Mouse (Mus musculus): ENCODE measurements around the gene Pabpn1l. TPM values are rescaled to one million over a fixed set of nuclear protein-coding genes. Genes with fewer than 3 reads are reported as not detected.
"Not testable (repeated sequence)": the region's sequence is repeated elsewhere in the genome, so short reads cannot be mapped to it uniquely, and the experiment has no call there.

Pabpn1l gene
- polyA plus RNA-seq, 1 experiment from 2014 or later, result not detected

GRCm38 (mm10) chr8:122642071-122642470 is 19.5 kb upstream of the Pabpn1l start:
- H3K4me1 ChIP-seq (replicated peaks), result peaks cover 48% of the 10 kb centered on the region
- no peak overlapping the region for H3K4me3 ChIP-seq (replicated peaks)
- H3K9ac ChIP-seq, result no peak overlapping the region
- no peak overlapping the region for H3K27ac ChIP-seq
- ATAC-seq, result no peak
- no peaks in the 10 kb centered on the region for H3K9me3 ChIP-seq
- no peak overlapping the region for H3K4me2 ChIP-seq (replicated peaks)
- H3K36me3 ChIP-seq, result no peaks in the 10 kb centered on the region
- no peaks in the 10 kb centered on the region for H3K27me3 ChIP-seq (replicated peaks)
- WGBS, result 51% methylated on average over 9 of the region's 9 CpGs

DNA sequence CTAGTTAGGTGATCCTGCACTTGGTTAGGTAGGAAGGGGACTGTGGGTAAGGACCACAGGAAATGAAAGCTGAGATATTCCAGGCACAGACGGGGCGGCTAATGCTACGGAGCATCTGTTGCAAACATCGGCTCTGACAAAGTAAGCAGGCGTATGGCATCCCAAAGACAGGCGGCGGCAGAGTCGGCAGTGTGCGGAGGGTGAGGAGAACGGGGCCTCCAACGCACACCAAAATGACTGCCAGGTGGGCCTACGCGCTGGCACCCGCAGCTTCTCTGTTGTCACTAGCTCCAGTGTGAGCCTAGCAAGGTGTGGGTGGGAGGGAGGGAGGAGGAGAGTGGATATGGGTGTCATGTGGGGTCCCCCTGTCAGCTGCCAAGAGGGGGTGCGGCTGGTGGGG is 18.9 kb upstream of the Pabpn1l start:
- Histone ChIP-seq H3K9ac (no peak overlapping the region), H3K9me3 (no peaks in the 10 kb centered on the region), H3K4me1 (replicated peaks) (peaks cover 55% of the 10 kb centered on the region), H3K4me2 (replicated peaks) (no peak overlapping the region), H3K4me3 (replicated peaks) (no peak overlapping the region), H3K36me3 (no peaks in the 10 kb centered on the region), H3K27me3 (replicated peaks) (no peaks in the 10 kb centered on the region), H3K27ac (no peak overlapping the region)
- no peak for ATAC-seq
- 68% methylated on average over 15 of the region's 15 CpGs for WGBS

DNA sequence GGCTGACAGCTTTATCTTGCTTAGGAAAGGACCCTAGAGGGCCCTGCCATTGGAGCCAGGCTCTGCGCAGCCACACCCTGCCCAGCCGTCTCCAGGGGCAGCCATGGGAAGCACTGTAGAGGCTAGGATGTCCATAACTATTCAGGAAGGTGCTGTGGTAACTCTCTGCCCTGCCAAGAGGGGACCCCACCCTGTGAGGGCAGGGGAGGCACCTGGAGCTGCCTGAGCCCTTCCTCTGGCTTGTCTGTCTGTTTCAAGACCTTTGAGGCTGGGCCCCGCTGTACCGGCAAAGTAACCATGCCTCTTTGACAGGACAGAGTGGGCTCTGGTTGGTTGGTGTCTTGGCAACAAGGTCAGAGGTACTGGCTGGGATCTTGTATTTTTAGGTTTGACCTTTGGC is 18.3 kb upstream of the Pabpn1l start:
- Histone ChIP-seq H3K4me1 (replicated peaks) (peaks cover 57% of the 10 kb centered on the region), H3K4me3 (replicated peaks) (no peak overlapping the region), H3K27me3 (replicated peaks) (no peaks in the 10 kb centered on the region), H3K9me3 (no peaks in the 10 kb centered on the region), H3K4me2 (replicated peaks) (no peak overlapping the region), H3K9ac (no peak overlapping the region), H3K36me3 (no peaks in the 10 kb centered on the region), H3K27ac (no peak overlapping the region)
- no peak for ATAC-seq
- 81% methylated on average over 4 of the region's 4 CpGs for WGBS

DNA sequence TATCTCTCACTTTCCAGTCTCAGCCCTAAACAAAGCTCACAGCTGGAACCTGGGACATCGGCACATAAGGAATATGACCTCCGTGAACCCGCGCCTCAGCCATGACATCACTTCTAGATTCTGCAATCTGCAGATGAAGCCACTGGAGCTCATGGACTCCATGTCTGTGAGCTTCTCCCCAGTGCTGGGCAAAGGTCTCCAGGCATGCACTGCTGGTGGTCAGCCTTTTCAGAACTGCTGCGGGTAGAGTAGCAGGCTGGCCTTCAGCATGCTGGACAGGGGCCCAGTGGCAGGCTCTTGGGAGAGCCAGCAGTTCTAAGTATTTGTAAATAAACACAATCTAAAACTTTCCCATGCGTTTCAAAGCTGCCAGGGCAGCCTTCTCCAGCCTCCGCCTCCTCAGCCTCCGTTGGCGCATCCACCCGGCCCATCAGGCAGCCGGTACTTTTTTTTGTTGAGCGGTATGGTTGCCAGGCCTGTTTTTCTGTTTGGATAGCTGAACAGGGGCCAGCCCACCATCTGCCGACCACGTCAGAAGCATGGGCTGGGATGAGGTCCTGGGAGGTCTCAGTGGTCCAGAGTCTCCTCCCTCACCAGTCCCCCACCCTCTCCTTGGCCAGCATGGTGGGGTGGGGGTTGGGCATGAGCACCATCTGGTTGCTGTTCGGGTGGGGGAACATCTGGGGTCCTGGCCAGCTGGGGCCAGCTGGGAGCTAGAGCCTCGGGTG is 17.1 kb upstream of the Pabpn1l start:
- Histone ChIP-seq H3K9me3 (no peaks in the 10 kb centered on the region), H3K27me3 (replicated peaks) (no peaks in the 10 kb centered on the region), H3K36me3 (no peaks in the 10 kb centered on the region), H3K4me3 (replicated peaks) (no peak overlapping the region), H3K4me1 (replicated peaks) (peaks cover 57% of the 10 kb centered on the region), H3K9ac (no peak overlapping the region), H3K4me2 (replicated peaks) (peak overlapping the region; percentile 22), H3K27ac (peak overlapping the region; percentile 51; the same call in 1 of the 2 replicates)
- WGBS, result 33% methylated on average over 16 of the region's 16 CpGs
- ATAC-seq, result peak; percentile 9; the same call in 1 of the 2 replicates

DNA sequence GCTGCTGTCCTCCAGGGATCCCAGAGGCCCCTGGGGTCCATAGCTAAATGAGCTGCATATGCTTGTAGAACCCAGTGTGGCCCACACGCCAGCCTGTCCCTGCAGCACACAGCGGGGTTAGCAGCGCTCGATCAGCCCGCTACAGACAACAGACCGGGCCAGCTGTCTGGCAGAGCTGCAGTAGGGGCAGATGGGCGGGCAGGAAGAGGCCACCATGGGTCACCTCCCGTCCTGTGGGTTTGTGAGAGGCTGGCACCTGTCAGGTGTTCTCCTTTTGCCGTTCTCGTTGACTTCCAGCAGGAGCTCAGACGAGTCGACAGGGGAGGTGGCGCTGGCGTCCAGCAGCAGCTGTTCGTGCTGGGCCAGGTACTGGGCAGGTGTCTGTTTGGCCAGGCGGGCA is 16.1 kb upstream of the Pabpn1l start:
- no peak overlapping the region for H3K4me3 ChIP-seq (replicated peaks)
- no peak for ATAC-seq
- H3K4me1 ChIP-seq (replicated peaks), result peaks cover 57% of the 10 kb centered on the region
- WGBS, result 69% methylated on average over 16 of the region's 16 CpGs
- no peaks in the 10 kb centered on the region for H3K9me3 ChIP-seq
- H3K4me2 ChIP-seq (replicated peaks), result no peak overlapping the region
- peak overlapping the region; percentile 51; the same call in 1 of the 2 replicates for H3K27ac ChIP-seq
- no peaks in the 10 kb centered on the region for H3K27me3 ChIP-seq (replicated peaks)
- H3K9ac ChIP-seq, result no peak overlapping the region
- no peaks in the 10 kb centered on the region for H3K36me3 ChIP-seq

DNA sequence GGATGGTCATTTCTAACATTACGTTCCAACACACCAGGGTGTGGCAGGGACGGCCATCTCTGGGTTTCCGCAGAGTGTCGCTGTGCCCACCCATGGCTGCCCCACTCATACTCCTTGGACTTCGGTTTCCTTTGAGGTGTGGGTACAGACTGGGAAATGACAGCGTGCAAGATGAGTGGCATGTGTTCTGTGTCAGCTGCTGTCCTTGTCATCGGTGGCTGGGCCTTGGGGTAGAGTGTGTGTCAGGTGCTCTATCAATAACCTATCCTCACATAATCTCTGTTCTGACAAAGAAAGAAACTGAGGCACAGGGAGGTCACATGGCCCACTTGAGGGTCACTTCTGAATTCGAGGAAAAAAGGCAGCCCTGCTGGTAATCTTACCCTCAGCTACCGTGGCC is 14.7 kb upstream of the Pabpn1l start:
- H3K4me1 ChIP-seq (replicated peaks), result peaks cover 56% of the 10 kb centered on the region
- no peak for ATAC-seq
- H3K9ac ChIP-seq, result no peak overlapping the region
- no peak overlapping the region for H3K4me2 ChIP-seq (replicated peaks)
- WGBS, result 79% methylated on average over 9 of the region's 9 CpGs
- no peak overlapping the region for H3K27ac ChIP-seq
- H3K9me3 ChIP-seq, result no peaks in the 10 kb centered on the region
- H3K36me3 ChIP-seq, result no peaks in the 10 kb centered on the region
- H3K27me3 ChIP-seq (replicated peaks), result no peaks in the 10 kb centered on the region
- H3K4me3 ChIP-seq (replicated peaks), result no peak overlapping the region

DNA sequence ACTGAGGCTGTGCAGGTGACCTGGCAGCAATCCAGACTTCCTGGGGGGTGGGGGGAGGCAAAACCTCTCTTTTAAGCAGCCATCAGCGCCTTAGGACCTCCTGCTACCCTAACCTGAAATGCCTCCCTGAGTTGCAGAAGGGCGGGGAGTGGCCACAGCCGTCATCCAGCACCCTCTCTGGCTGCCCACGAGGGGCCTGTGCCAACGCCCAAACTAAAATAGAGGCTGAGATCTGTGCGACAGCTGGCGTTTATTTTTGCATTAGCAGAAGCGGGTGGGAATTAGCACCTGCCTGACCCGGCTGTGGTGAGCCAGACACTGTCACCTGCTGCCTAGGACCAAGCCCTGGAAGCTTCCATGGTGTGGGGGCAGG is 14.2 kb upstream of the Pabpn1l start:
- H3K9me3 ChIP-seq, result no peaks in the 10 kb centered on the region
- H3K4me1 ChIP-seq (replicated peaks), result peaks cover 52% of the 10 kb centered on the region
- peak overlapping the region; percentile 55; the same call in 1 of the 2 replicates for H3K27ac ChIP-seq
- peak; percentile 5; the same call in 1 of the 2 replicates for ATAC-seq
- H3K4me2 ChIP-seq (replicated peaks), result peak overlapping the region; percentile 20
- H3K9ac ChIP-seq, result no peak overlapping the region
- no peaks in the 10 kb centered on the region for H3K36me3 ChIP-seq
- no peak overlapping the region for H3K4me3 ChIP-seq (replicated peaks)
- no peaks in the 10 kb centered on the region for H3K27me3 ChIP-seq (replicated peaks)
- 31% methylated on average over 9 of the region's 9 CpGs for WGBS

- no peaks in the 10 kb centered on the region for H3K27me3 ChIP-seq (replicated peaks)
- 28% methylated on average over 14 of the region's 14 CpGs for WGBS
- no peak overlapping the region for H3K4me3 ChIP-seq (replicated peaks)
- H3K4me2 ChIP-seq (replicated peaks), result peak overlapping the region; percentile 20
- peaks cover 46% of the 10 kb centered on the region for H3K4me1 ChIP-seq (replicated peaks)
- no peaks in the 10 kb centered on the region for H3K36me3 ChIP-seq
- ATAC-seq, result peak; percentile 94
- no peak overlapping the region for H3K9ac ChIP-seq
- peak overlapping the region; percentile 81 for H3K27ac ChIP-seq
- no peaks in the 10 kb centered on the region for H3K9me3 ChIP-seq
Measured at GRCm38 (mm10) chr8:122635878-122636802, 13.6 kb upstream of the Pabpn1l start.

DNA sequence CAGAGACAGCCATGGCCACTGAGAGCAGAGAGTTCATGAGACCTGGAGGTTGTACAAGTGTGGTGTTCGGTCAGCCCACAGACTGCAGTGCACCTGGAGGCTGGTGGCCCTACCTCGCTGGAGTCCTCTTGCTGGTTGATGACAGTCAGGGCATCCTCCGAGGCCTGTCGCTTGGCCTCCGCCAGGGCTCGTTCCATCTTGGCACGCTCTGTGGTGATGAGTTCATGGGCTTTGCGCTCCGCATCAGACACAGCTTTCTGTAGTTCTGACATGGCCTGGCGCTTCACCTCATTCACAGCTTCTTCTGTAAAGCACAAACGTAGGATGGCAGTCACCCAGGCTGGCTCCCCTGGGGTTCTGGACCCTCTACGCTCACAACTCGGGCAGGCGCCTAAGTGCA is 10.7 kb upstream of the Pabpn1l start:
- no peak overlapping the region for H3K4me2 ChIP-seq (replicated peaks)
- 95% methylated on average over 14 of the region's 14 CpGs for WGBS
- no peaks in the 10 kb centered on the region for H3K36me3 ChIP-seq
- H3K4me1 ChIP-seq (replicated peaks), result peaks cover 17% of the 10 kb centered on the region
- no peaks in the 10 kb centered on the region for H3K9me3 ChIP-seq
- no peak for ATAC-seq
- H3K4me3 ChIP-seq (replicated peaks), result no peak overlapping the region
- H3K27ac ChIP-seq, result no peak overlapping the region
- H3K9ac ChIP-seq, result no peak overlapping the region
- H3K27me3 ChIP-seq (replicated peaks), result no peaks in the 10 kb centered on the region

DNA sequence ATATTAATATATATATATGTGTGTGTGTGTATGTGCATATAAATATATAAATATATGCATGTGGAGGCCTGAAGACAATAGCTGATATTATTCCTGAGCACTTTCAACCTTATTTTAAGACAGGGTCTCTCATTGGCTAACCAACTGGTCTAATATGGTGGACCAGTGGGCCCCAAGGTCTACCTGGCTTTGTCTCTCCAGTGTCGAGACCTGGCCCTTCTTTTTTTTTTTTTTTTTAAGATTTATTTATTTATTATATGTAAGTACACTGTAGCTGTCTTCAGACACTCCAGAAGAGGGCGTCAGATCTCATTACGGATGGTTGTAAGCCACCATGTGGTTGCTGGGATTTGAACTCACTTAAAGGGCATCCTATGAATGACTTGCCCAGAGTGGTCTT is 9.6 kb upstream of the Pabpn1l start:
- not testable (repeated sequence) for H3K36me3 ChIP-seq; ATAC-seq; H3K27me3 ChIP-seq (replicated peaks); H3K9me3 ChIP-seq; H3K4me3 ChIP-seq (replicated peaks); H3K4me1 ChIP-seq (replicated peaks); H3K9ac ChIP-seq; H3K4me2 ChIP-seq (replicated peaks); H3K27ac ChIP-seq
- 76% methylated on average over 3 of the region's 3 CpGs for WGBS

- no peak overlapping the region for H3K9ac ChIP-seq
- ATAC-seq, result no peak
- H3K4me3 ChIP-seq (replicated peaks), result no peak overlapping the region
- no peak overlapping the region for H3K27ac ChIP-seq
- no peaks in the 10 kb centered on the region for H3K9me3 ChIP-seq
- WGBS, result 56% methylated on average over 22 of the region's 22 CpGs
- 0 out of 2 replicates have a peak, but pooled peaks cover 3% of the 10 kb centered on the region for H3K4me1 ChIP-seq (replicated peaks)
- no peaks in the 10 kb centered on the region for H3K27me3 ChIP-seq (replicated peaks)
- no peaks in the 10 kb centered on the region for H3K36me3 ChIP-seq
- H3K4me2 ChIP-seq (replicated peaks), result no peak overlapping the region
Measured at GRCm38 (mm10) chr8:122630696-122631095, 8.2 kb upstream of the Pabpn1l start.

GRCm38 (mm10) chr8:122629388-122629787 is 6.8 kb upstream of the Pabpn1l start:
- Histone ChIP-seq H3K4me3 (replicated peaks) (no peak overlapping the region), H3K36me3 (no peaks in the 10 kb centered on the region), H3K27me3 (replicated peaks) (no peaks in the 10 kb centered on the region), H3K4me2 (replicated peaks) (no peak overlapping the region), H3K9me3 (no peaks in the 10 kb centered on the region), H3K4me1 (replicated peaks) (0 out of 2 replicates have a peak, but pooled peaks cover 5% of the 10 kb centered on the region), H3K9ac (no peak overlapping the region), H3K27ac (no peak overlapping the region)
- 52% methylated on average over 10 of the region's 10 CpGs for WGBS
- ATAC-seq, result no peak
